Comparison of ENCODE assay signal across 8 mouse cellular contexts in genomic region chr10:79855558-79856184, GRCm38 (mm10). TPM values are rescaled to one million over a fixed set of nuclear protein-coding genes. Genes with fewer than 3 reads are reported as not detected.
A peak's percentile ranks its signal among the peaks of the same experiment; 100 is the strongest.
DNase-seq lines count a peak whose midpoint lies in the region; ATAC-seq lines count a peak whose summit lies in the region.

No protein-coding gene starts in this region.

- peak overlapping the region; percentile 88 for H3K4me2 ChIP-seq in forebrain, embryonic 11.5 days (ENCODE audit: low read depth, low read length, severe bottlenecking)
- peak overlapping the region; percentile 100 for H3K4me2 ChIP-seq in kidney, embryonic 14.5 days (replicated peaks; ENCODE audit: low read depth, low read length)

- peaks cover 15% of the 10 kb centered on the region for H3K36me3 ChIP-seq in forebrain, embryonic 11.5 days (ENCODE audit: control insufficient read depth, insufficient read depth, low read length)
- H3K36me3 ChIP-seq in kidney, embryonic 14.5 days (ENCODE audit: control insufficient read depth, insufficient read depth, low read length): peaks cover 46% of the 10 kb centered on the region

- DNase-seq in gastrocnemius, postnatal 10 days: peak; percentile 33
- no peak for DNase-seq in gastrocnemius, postnatal 14 days
- DNase-seq in NIH3T3 (ENCODE audit: low read depth): peak; percentile 58
- DNase-seq in forebrain, embryonic 11.5 days (ENCODE audit: low spot score): no peak
- DNase-seq in lung, postnatal 36 days: peak; percentile 69
- DNase-seq in left cerebral cortex, postnatal 10 days (ENCODE audit: extremely low spot score in 1 of 2, low spot score in 2 of 2): no peak
- DNase-seq in right cerebral cortex, postnatal 36 days (ENCODE audit: low spot score in 2 of 2): no peak

- intact Hi-C loops in gastrocnemius, postnatal 14 days (cut with DNase I; ENCODE audit: low total_unique reads): no loop called here
- intact Hi-C loops in left cerebral cortex, postnatal 10 days (cut with DNase I): no loop called here

- peak overlapping the region; percentile 98 for H3K4me3 ChIP-seq in forebrain, embryonic 11.5 days (ENCODE audit: low read depth, low read length)
- peak overlapping the region; percentile 100 for H3K4me3 ChIP-seq in kidney, embryonic 14.5 days (ENCODE audit: low read length)

- ATAC-seq in forebrain, embryonic 11.5 days (replicated peaks; ENCODE audit: low FRiP score): no peak
- ATAC-seq in kidney, embryonic 14.5 days (ENCODE audit: low FRiP score, low TSS enrichment): no peak

- peaks cover 39% of the 10 kb centered on the region for H3K4me1 ChIP-seq in forebrain, embryonic 11.5 days (replicated peaks; ENCODE audit: control insufficient read depth, insufficient read depth, low read length)
- H3K4me1 ChIP-seq in kidney, embryonic 14.5 days (ENCODE audit: control insufficient read depth, insufficient read depth, low read length): peaks cover 52% of the 10 kb centered on the region

- H3K27me3 ChIP-seq in forebrain, embryonic 11.5 days (ENCODE audit: control insufficient read depth, insufficient read depth, low read length): no peaks in the 10 kb centered on the region
- H3K27me3 ChIP-seq in kidney, embryonic 14.5 days (ENCODE audit: control insufficient read depth, insufficient read depth, low read length): no peaks in the 10 kb centered on the region

- no peak overlapping the region for H3K27ac ChIP-seq in forebrain, embryonic 11.5 days (ENCODE audit: low read depth, low read length)
- peak overlapping the region; percentile 100 for H3K27ac ChIP-seq in kidney, embryonic 14.5 days (ENCODE audit: low read depth, low read length)

- peak overlapping the region; percentile 98 for H3K9ac ChIP-seq in forebrain, embryonic 11.5 days (ENCODE audit: low read length)
- H3K9ac ChIP-seq in kidney, embryonic 14.5 days (ENCODE audit: low read depth, low read length): peak overlapping the region; percentile 100

- WGBS in forebrain, embryonic 11.5 days: 9% methylated on average over 10 of the region's 10 CpGs
- WGBS in kidney, embryonic 14.5 days: 1% methylated on average over 10 of the region's 10 CpGs

- H3K9me3 ChIP-seq in forebrain, embryonic 11.5 days (ENCODE audit: control insufficient read depth, low read length): no peaks in the 10 kb centered on the region
- H3K9me3 ChIP-seq in kidney, embryonic 14.5 days (ENCODE audit: control insufficient read depth, low read length): no peaks in the 10 kb centered on the region

RNA-seq across cellular contexts. Expression of gene Ptbp1, which starts 1.4 kb away (rescaled TPM):
- 100 to 1,000 TPM in 1 of 2 experiments, 10 to 100 TPM in 1; 75.2 to 110 TPM for total RNA-seq in gastrocnemius, postnatal 10 days (2021)
- 10 to 100 TPM; 40.3 to 48.1 TPM for total RNA-seq in gastrocnemius, postnatal 14 days (2021)
- 261 and 295 TPM in 2 replicates for polyA plus RNA-seq in forebrain, embryonic 11.5 days (2014; fragmentation: Nextera tagmentation; extraction: Ambion mirVana)
- 279 and 333 TPM in 2 replicates for polyA plus RNA-seq in kidney, embryonic 14.5 days (2014; fragmentation: Nextera tagmentation; extraction: Ambion mirVana)
- 10 to 100 TPM; 58.2 to 62.2 TPM for total RNA-seq in left cerebral cortex, postnatal 10 days (2021)

RNA-seq across cellular contexts. Expression of gene Prtn3, which starts 18.6 kb away (rescaled TPM):
- total RNA-seq in gastrocnemius, postnatal 10 days (2021): 1 to 10 TPM in 1 of 2 experiments, not detected in 1; 2.1 TPM
- total RNA-seq in gastrocnemius, postnatal 14 days (2021): not detected
- 13.0 and 13.3 TPM in 2 replicates for polyA plus RNA-seq in forebrain, embryonic 11.5 days (2014; fragmentation: Nextera tagmentation; extraction: Ambion mirVana)
- 9.6 and 11.1 TPM in 2 replicates for polyA plus RNA-seq in kidney, embryonic 14.5 days (2014; fragmentation: Nextera tagmentation; extraction: Ambion mirVana)
- total RNA-seq in left cerebral cortex, postnatal 10 days (2021): 1 to 10 TPM; 4.5 to 5.2 TPM

RNA-seq across cellular contexts. Expression of gene Plppr3, which starts 18.8 kb away (rescaled TPM):
- total RNA-seq in gastrocnemius, postnatal 10 days (2021): 1 to 10 TPM in 1 of 2 experiments, under 1 TPM in 1; 0.49 to 1.6 TPM
- total RNA-seq in gastrocnemius, postnatal 14 days (2021): under 1 TPM; 0.09 to 0.29 TPM
- polyA plus RNA-seq in forebrain, embryonic 11.5 days (2014; fragmentation: Nextera tagmentation; extraction: Ambion mirVana): 131 and 146 TPM in 2 replicates
- polyA plus RNA-seq in kidney, embryonic 14.5 days (2014; fragmentation: Nextera tagmentation; extraction: Ambion mirVana): 58.8 and 59.7 TPM in 2 replicates
- total RNA-seq in left cerebral cortex, postnatal 10 days (2021): 100 to 1,000 TPM; 135 to 142 TPM

RNA-seq across cellular contexts. Expression of gene Elane, which starts 30.4 kb away (rescaled TPM):
- total RNA-seq in gastrocnemius, postnatal 10 days (2021): 1 to 10 TPM in 1 of 2 experiments, not detected in 1; 1.9 TPM
- total RNA-seq in gastrocnemius, postnatal 14 days (2021): not detected
- polyA plus RNA-seq in forebrain, embryonic 11.5 days (2014; fragmentation: Nextera tagmentation; extraction: Ambion mirVana): not detected in 2 replicates
- polyA plus RNA-seq in kidney, embryonic 14.5 days (2014; fragmentation: Nextera tagmentation; extraction: Ambion mirVana): not detected in 2 replicates
- total RNA-seq in left cerebral cortex, postnatal 10 days (2021): not detected

RNA-seq across cellular contexts. Expression of gene Misp, which starts 34.9 kb away (rescaled TPM):
- total RNA-seq in gastrocnemius, postnatal 10 days (2021): under 1 TPM in 1 of 2 experiments, not detected in 1; 0.54 TPM
- under 1 TPM in 1 of 2 experiments, not detected in 1; 0.35 TPM for total RNA-seq in gastrocnemius, postnatal 14 days (2021)
- polyA plus RNA-seq in forebrain, embryonic 11.5 days (2014; fragmentation: Nextera tagmentation; extraction: Ambion mirVana): 0.39 and 0.99 TPM in 2 replicates
- 4.1 and 9.0 TPM in 2 replicates for polyA plus RNA-seq in kidney, embryonic 14.5 days (2014; fragmentation: Nextera tagmentation; extraction: Ambion mirVana)
- total RNA-seq in left cerebral cortex, postnatal 10 days (2021): under 1 TPM; 0.30 to 0.51 TPM

Comparison
In these comparisons a context has a peak if more than half of its experiments do, and no peak if none do; other contexts are left out.
1. DNase-seq: peak in gastrocnemius, postnatal 10 days (single experiment), NIH3T3 (single experiment) and lung, postnatal 36 days (single experiment); none in gastrocnemius, postnatal 14 days (single experiment), forebrain, embryonic 11.5 days (single experiment), left cerebral cortex, postnatal 10 days (0 of 2) and right cerebral cortex, postnatal 36 days (0 of 2).
2. RNA of gene Plppr3, which starts 18.8 kb away (total RNA-seq): 135 to 142 TPM in left cerebral cortex, postnatal 10 days; 0.49 to 1.6 TPM in gastrocnemius, postnatal 10 days and 0.09 to 0.29 TPM in gastrocnemius, postnatal 14 days; every median in the first group is over 10 times any median in the second.